Mouse (Mus musculus): ENCODE data around the gene Dennd1a.

Gene Dennd1a

GRCm38 (mm10) chr2:38221461-38221860, 65.7 kb downstream of the Dennd1a start:
- DNase-seq = no peak

GRCm38 (mm10) chr2:38220687-38221435, 66.3 kb downstream of the Dennd1a start:
- no peak for DNase-seq

- no peak for DNase-seq
Measured at GRCm38 (mm10) chr2:38219666-38220065, 67.5 kb downstream of the Dennd1a start.

- no peak for DNase-seq
Measured at GRCm38 (mm10) chr2:38213041-38213440, 74.1 kb downstream of the Dennd1a start.

- no peak for DNase-seq
Measured at GRCm38 (mm10) chr2:38211426-38211825, 75.8 kb downstream of the Dennd1a start.

GRCm38 (mm10) chr2:38207752-38208151, 79.4 kb downstream of the Dennd1a start:
- DNase-seq = no peak

- DNase-seq = no peak
Measured at GRCm38 (mm10) chr2:38205281-38205680, 81.9 kb downstream of the Dennd1a start.

GRCm38 (mm10) chr2:38204696-38205095, 82.5 kb downstream of the Dennd1a start:
- DNase-seq = no peak

GRCm38 (mm10) chr2:38198072-38198471, 89.1 kb downstream of the Dennd1a start:
- no peak for DNase-seq

GRCm38 (mm10) chr2:38196199-38197060, 90.8 kb downstream of the Dennd1a start:
- DNase-seq = no peak

- no peak for DNase-seq
Measured at GRCm38 (mm10) chr2:38192007-38192406, 95.2 kb downstream of the Dennd1a start.

GRCm38 (mm10) chr2:38191601-38192000, 95.6 kb downstream of the Dennd1a start:
- no peak for DNase-seq

- no peak for DNase-seq
Measured at GRCm38 (mm10) chr2:38186438-38186837, 100.8 kb downstream of the Dennd1a start.

GRCm38 (mm10) chr2:38184977-38185376, 102.2 kb downstream of the Dennd1a start:
- DNase-seq = no peak

GRCm38 (mm10) chr2:38183881-38184280, 103.3 kb downstream of the Dennd1a start:
- DNase-seq = no peak

- DNase-seq = no peak
Measured at GRCm38 (mm10) chr2:38182283-38182682, 104.9 kb downstream of the Dennd1a start.

GRCm38 (mm10) chr2:38177583-38177978, 109.6 kb downstream of the Dennd1a start:
- no peak for DNase-seq

GRCm38 (mm10) chr2:38176870-38177582, 110.2 kb downstream of the Dennd1a start:
- DNase-seq = no peak

GRCm38 (mm10) chr2:38175276-38175675, 111.9 kb downstream of the Dennd1a start:
- no peak for DNase-seq

GRCm38 (mm10) chr2:38168606-38169005, 118.6 kb downstream of the Dennd1a start:
- no peak for DNase-seq

- no peak for DNase-seq
Measured at GRCm38 (mm10) chr2:38165966-38166365, 121.2 kb downstream of the Dennd1a start.

GRCm38 (mm10) chr2:38164326-38165035, 122.7 kb downstream of the Dennd1a start:
- no peak for DNase-seq

GRCm38 (mm10) chr2:38162486-38162885, 124.7 kb downstream of the Dennd1a start:
- no peak for DNase-seq

All from cerebellum, adult 8-10 months (tissue).